Mouse (Mus musculus) macrophage (primary cell): Measurements from ENCODE around the gene Pde10a. TPM values are rescaled to one million over a fixed set of nuclear protein-coding genes. Genes with fewer than 3 reads are reported as not detected.

Experiments used
- H3K27ac ChIP-seq: fragments of 350-480 bp; formaldehyde crosslinking; 2 replicates; pipeline ENCODE4 v1.9.0; 2021
- H3K36me3 ChIP-seq: fragments of 350-480 bp; formaldehyde crosslinking; 2 replicates; pipeline ENCODE4 v1.9.0; 2021; ENCODE audit errors: inconsistent target
- H3K4me3 ChIP-seq: fragments of 350-480 bp; formaldehyde crosslinking; 2 replicates; pipeline ENCODE4 v1.9.0; 2021; ENCODE audit errors: inconsistent target
- H3K79me2 ChIP-seq: fragments of 350-480 bp; formaldehyde crosslinking; 2 replicates; pipeline ENCODE4 v1.9.0; 2021; ENCODE audit errors: inconsistent target
- WGBS: methylation state at CpG from one replicate; pipeline ENCODE4 v1.1.7; 2026; ENCODE audit warnings: inconsistent platforms; ENCODE audit not compliant: missing documents; 5-methylcytosine and 5-hydroxymethylcytosine counted together
- polyA plus RNA-seq: library from polyadenylated mRNA; stranded (reverse); fragments of 250-400 nt; gene quantifications from 3 replicates; pipeline ENCODE4 v1.2.4, GENCODE M21; 2018; ENCODE audit warnings: inconsistent platforms

The Pde10a gene
- polyA plus RNA-seq, 1 experiment from 2014 or later, result 0.27 TPM

DNA sequence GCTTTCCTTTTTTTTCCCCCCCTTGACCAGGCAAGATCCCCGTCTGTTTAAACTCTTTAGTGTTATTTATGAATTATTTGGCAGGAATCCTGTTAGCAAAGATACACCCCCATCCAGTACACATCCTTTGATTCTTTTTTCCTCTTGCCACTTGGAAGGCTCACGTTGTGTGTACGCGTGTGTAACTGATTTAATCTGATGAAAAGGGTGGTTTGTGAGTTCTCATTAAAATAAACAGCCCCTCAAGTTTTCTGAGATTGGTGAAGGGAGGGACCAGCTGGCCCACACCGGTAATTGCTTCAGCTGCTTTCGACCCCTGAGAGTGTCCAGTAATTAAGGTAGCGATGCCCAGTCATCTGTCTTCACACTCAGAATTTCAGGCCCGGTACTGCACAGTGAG lies 347.4 kb downstream of the Pde10a start:
- WGBS, result 91% methylated on average over 8 of the region's 8 CpGs
- Histone ChIP-seq H3K79me2 (no peaks in the 10 kb centered on the region), H3K4me3 (no peak overlapping the region), H3K27ac (no peak overlapping the region), H3K36me3 (no peaks in the 10 kb centered on the region)

DNA sequence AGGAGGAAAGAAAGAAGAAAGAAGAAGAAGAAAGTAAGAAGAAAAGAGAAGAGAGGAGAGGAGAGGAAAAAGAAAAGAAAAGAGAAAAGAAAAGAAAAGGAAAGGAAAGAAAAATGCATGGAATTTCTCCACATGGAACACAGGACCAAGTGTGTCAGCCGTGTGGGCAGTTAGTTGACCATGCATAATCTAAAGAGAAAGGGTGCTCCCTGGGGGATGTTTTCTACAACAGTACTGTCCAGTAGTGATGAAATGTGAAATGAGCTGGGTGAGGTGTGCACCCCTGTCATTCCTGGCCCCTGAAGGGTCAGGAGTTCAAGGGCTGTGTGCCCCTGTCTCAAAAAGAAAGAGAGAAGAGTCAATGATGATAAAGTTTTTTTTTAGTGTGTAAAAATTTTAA lies 352.9 kb downstream of the Pde10a start:
- 89% methylated on average over 1 of the region's 1 CpGs for WGBS
- H3K4me3 ChIP-seq, result no peak overlapping the region

DNA sequence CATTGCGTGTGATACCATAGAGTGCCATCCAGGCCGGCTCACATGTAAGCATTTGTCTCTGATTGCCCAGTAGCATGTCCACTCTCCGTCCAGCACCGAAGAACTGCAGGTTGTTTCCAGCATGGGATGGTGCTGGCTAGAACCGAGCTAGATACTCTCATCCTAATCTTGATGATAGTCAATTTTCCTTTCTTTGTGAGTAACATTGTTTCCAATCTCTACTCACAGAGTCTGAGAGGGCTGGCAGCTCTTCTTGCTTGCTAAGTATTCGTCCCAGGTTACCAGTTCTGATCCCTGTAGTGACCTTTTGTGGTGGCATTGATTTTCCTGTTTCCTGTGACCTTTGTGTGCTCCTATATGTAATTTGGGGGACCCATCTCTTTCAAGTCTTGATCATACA lies 356.5 kb downstream of the Pde10a start:
- H3K4me3 ChIP-seq, result no peak overlapping the region
- WGBS, result 89% methylated on average over 6 of the region's 6 CpGs

More for the DNA sequence above, 352.9 kb downstream of the Pde10a start:
- H3K27ac ChIP-seq, result no peak overlapping the region
- H3K36me3 ChIP-seq, result no peaks in the 10 kb centered on the region
- no peaks in the 10 kb centered on the region for H3K79me2 ChIP-seq

DNA sequence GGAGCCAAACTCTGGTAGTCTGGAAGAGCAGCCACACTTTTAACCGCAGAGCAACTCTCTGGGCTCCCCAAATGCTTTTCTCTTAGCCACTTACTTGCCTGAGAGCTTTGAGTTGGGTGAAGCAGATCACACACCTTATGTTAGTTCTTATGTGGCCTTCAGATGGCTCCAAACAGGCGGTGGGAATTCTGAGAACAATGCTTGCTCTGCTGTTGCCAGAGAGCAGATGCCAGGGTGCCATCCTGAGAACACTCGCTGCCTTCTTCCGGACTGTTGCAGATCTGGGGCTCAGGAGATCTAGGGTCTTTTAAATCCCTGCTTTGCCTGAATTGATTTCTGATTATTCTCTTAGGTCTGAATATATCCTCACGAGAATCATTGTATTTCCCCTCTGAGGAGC lies 359.5 kb downstream of the Pde10a start:
- H3K4me3 ChIP-seq, result no peak overlapping the region
- H3K79me2 ChIP-seq, result no peaks in the 10 kb centered on the region
- no peaks in the 10 kb centered on the region for H3K36me3 ChIP-seq
- H3K27ac ChIP-seq, result no peak overlapping the region
- WGBS, result 94% methylated on average over 5 of the region's 5 CpGs

More for the DNA sequence above, 356.5 kb downstream of the Pde10a start:
- Histone ChIP-seq H3K79me2 (no peaks in the 10 kb centered on the region), H3K36me3 (no peaks in the 10 kb centered on the region), H3K27ac (no peak overlapping the region)

DNA sequence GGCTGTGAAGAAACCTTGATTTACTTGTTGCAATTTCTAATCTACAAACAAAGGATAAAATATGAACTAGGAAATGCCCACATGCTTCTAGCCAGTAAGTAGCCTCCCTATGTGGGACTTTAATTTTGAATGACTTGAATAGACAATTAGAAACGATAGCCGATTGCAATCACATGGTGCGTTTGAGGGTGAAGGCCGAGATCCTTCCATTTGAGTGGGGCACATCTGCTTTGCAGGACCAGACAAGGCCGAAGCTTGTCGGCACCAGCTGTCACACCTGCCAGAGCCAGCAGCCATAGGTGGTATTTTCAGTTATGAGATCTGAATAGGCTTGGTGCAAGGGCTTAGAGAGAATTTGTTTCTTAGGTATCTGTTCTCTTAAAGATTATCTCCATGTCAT lies 360.7 kb downstream of the Pde10a start:
- no peaks in the 10 kb centered on the region for H3K79me2 ChIP-seq
- WGBS, result 99% methylated on average over 6 of the region's 6 CpGs
- no peak overlapping the region for H3K27ac ChIP-seq
- no peaks in the 10 kb centered on the region for H3K36me3 ChIP-seq
- H3K4me3 ChIP-seq, result no peak overlapping the region

DNA sequence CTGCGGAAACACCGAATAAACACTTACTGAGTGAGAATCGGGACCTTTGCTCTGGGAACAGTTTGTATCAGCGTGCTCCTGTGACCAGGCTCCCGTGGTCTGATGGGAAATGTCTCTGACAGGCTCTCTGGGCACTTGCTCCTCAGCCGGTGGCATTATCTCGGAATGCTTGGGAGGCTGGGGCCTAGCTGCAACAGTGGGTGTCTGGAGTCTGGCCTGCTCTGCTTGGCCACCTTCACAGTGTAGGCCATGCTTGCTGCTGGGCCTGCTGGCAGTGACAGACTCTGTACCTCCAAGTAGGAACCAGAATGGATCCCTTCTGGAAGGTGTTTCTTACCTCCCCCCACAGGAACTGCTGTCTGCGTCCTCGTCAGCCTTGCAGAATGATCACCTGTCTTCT lies 362.9 kb downstream of the Pde10a start:
- WGBS, result 95% methylated on average over 9 of the region's 9 CpGs
- Histone ChIP-seq H3K27ac (no peak overlapping the region), H3K4me3 (no peak overlapping the region), H3K79me2 (no peaks in the 10 kb centered on the region), H3K36me3 (no peaks in the 10 kb centered on the region)

DNA sequence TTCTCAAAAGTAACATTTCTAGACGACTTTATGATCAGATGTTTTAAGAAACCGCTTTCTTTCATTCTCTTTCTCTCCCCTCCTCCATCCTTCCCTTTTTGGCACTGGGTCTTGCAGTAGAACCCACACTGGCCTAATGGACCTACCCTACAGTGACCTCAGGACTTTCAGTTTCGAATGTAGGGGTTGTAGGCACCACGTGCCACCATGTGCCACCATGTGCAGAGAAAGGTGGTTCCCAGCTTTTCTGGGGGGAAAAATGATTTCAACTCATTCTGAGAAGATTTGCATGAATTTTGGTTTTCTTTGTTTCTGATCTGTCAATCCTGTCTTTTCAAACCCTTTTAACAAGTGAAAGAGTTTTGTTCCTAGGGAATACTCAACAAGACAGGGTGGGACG lies 363.5 kb downstream of the Pde10a start:
- 85% methylated on average over 5 of the region's 5 CpGs for whole genome bisulfite sequencing
- H3K36me3 ChIP-seq, result no peaks in the 10 kb centered on the region
- no peak overlapping the region for H3K27ac ChIP-seq
- no peak overlapping the region for H3K4me3 ChIP-seq
- no peaks in the 10 kb centered on the region for H3K79me2 ChIP-seq

DNA sequence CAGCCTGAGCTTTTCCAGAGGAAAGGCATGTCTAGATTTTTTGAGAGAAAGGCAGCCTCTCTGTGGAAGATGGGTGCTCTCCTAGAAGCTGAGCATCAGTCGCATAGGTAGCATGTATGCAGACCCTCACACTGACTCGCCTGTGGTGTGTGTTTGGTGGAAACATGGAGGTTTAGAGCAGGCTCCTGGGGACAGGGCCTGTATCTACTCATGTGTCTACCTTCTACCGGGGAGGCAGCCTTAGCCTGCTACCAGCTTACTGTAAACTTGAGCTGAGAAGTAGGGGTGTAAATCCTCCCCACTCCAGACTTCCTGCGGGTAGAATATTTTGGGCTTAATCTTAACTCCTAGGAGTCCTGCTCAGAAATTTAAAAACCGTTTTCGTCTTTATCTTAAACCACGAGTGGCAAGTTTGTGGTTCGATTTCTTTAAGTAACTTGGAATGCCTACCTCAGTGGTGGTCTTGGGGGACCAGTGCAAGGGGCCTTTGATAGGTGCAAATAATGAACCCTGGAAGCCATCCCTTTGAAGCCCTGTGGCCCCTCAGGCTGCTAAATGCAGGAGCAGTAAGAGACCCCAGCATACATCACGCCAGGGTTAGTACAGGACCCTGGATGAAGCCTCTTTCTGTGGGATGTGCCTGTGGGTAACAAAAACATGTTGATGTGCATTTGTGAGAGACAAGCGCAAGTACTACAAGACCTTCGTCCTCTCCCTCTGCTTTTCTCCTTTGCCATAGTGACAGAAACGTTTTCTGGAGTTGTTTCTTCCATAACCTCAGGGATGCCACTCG lies 367.2 kb downstream of the Pde10a start:
- no peak overlapping the region for H3K27ac ChIP-seq
- no peaks in the 10 kb centered on the region for H3K36me3 ChIP-seq
- WGBS, result 56% methylated on average over 13 of the region's 13 CpGs
- H3K4me3 ChIP-seq, result no peak overlapping the region
- no peaks in the 10 kb centered on the region for H3K79me2 ChIP-seq

DNA sequence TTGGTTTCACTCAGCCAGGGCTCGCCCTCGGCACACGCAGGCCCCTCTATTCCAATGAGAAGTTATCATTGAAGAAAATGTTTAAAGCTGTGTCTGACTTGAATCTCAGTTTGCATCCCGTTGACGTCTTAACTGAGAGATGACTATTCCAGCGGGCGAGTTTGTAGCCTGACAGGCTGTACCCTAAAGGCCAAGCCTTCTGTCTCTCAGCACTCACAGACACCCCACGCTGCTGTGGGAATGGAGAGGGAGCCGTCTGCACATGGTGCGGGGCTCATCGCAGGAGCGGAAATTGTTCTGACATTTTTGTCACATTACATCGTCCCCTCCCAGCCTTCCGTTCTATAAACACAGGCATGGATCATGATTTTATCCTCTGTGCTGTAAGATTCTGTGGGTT lies 370.8 kb downstream of the Pde10a start:
- WGBS, result 94% methylated on average over 12 of the region's 14 CpGs
- H3K27ac ChIP-seq, result no peak overlapping the region
- no peaks in the 10 kb centered on the region for H3K36me3 ChIP-seq
- no peaks in the 10 kb centered on the region for H3K79me2 ChIP-seq
- H3K4me3 ChIP-seq, result no peak overlapping the region

DNA sequence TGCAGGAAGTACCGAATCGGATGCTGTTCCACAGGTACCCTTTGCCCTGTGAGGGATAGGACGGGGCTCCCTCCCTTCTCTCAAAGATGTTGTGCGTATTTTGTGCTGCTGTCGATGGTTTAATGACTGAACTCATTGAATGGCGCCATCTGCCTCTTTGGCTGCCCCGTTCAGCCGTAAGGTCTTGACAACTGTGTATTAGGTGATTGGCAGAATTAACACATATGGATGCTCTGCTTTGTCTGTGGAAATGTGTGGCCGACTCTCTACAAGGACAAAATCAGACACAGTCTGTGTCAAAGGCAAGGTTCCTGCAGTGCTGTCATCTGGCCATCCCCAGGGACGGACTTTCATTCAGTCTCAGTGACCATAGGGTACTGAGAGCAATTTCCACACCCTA lies 372.6 kb downstream of the Pde10a start:
- H3K79me2 ChIP-seq, result no peaks in the 10 kb centered on the region
- 96% methylated on average over 10 of the region's 10 CpGs for WGBS
- no peaks in the 10 kb centered on the region for H3K36me3 ChIP-seq
- no peak overlapping the region for H3K4me3 ChIP-seq
- H3K27ac ChIP-seq, result no peak overlapping the region

DNA sequence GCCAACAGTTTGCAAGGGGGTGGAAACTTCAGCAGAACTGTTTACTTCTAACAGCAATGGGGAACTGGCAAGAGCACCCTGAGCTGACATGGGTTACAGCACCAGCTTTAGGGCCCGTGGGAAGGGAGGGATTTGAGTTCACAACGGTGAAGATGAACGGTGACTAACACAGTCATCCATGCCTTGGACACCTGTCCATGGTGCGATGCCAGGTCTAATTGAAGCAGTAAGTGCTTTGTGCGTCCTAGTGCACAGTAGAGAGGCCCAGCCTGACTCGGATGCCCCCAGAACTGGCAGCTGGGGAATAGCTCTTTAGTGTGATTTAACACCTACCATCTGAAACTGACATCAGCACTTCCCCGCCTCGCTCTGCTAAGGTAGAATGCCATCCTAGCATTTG lies 373.0 kb downstream of the Pde10a start:
- Histone ChIP-seq H3K79me2 (no peaks in the 10 kb centered on the region), H3K36me3 (no peaks in the 10 kb centered on the region), H3K27ac (no peak overlapping the region), H3K4me3 (no peak overlapping the region)
- 88% methylated on average over 8 of the region's 8 CpGs for WGBS

DNA sequence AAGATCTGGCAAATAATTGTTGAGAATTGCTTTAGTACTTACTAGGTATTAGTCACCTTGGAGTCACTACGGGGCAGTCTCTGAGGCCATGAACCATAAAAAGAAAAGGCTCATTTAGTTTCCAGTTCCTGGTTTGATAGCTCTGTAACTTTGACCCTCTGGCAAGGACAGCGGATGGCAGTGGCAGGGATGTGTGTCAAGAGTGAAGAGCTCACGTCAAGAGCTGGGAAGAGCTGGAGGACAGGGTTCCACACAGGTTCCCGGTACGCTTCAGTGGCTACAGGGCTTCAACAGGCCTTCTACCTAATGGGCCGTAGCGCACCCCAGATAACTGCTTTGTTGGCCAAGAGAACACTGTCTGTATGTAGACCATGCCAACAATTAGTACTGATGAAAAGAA lies 374.0 kb downstream of the Pde10a start:
- 96% methylated on average over 7 of the region's 7 CpGs for WGBS
- Histone ChIP-seq H3K4me3 (no peak overlapping the region), H3K79me2 (no peaks in the 10 kb centered on the region), H3K36me3 (no peaks in the 10 kb centered on the region), H3K27ac (no peak overlapping the region)

DNA sequence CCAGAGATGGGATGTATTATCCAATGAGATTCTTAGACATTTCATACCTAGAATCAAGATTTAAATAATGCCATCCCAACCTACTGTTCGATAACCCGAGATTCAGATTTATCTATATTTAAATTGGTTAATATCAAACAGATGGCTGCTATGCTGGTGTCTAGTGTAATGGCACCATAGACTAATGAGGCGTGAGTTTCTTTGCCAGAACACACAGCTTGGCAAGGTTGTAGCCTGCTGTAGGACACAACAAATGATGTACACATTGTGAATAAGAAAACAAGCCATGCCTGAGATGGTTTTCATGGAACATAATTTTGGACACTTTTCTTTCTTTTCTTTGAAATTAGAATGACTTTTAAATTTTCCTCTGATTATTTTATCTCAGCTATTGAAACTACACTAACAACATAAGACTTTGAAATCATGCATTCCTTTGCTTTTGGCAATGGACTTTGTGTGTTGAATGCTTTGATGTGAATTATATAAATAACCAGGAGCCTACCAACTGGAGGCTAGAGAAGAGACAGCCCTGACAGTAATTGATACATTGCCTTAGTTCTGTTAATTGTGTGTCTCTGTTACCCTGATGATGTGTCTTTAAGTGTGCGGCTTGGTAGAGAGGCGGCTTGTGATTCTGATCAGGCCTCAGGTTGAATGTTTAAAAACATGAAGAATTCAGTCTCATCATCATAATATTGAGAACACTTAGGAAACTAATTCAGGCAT lies 378.5 kb downstream of the Pde10a start:
- Histone ChIP-seq H3K27ac (no peak overlapping the region), H3K4me3 (no peak overlapping the region), H3K79me2 (no peaks in the 10 kb centered on the region), H3K36me3 (no peaks in the 10 kb centered on the region)
- 97% methylated on average over 5 of the region's 5 CpGs for WGBS

DNA sequence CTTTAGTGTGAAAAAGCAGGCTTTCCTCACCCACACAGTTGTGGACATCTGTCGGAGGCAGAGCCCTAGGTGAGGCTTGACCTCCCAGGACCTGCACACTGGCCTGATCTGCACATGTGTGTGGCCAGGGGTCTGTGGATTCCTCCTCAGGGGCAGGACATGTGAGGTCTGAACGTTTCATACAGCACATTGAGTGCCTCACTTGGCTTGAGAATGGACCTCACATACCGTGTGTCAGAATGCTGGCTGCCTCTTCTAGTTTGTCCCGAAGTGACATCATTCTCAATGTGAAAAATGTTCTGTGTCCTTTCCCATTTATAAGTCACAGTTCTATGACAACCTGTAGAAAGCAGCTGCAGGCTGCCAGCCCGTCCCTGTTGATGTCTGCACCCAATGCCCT lies 385.4 kb downstream of the Pde10a start:
- no peaks in the 10 kb centered on the region for H3K36me3 ChIP-seq
- no peaks in the 10 kb centered on the region for H3K79me2 ChIP-seq
- 93% methylated on average over 5 of the region's 5 CpGs for WGBS
- no peak overlapping the region for H3K27ac ChIP-seq
- no peak overlapping the region for H3K4me3 ChIP-seq

DNA sequence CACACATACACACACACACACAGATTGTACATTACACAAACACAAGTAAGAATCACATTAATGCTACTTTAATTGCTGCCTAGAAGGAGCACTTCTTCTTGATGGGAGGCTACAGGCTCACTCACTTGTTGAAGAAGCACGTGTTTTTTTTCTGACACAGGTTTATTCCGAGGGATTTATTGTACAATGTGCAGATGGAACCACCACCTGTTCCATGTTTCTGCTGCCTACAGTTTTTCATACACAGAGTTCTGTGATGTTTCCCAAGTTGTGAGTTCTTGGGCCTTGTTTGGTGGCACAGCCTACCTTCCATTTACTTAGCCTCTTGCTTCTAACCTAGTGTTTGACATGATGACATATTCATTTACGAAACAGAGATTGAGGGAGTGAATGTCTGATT lies 387.8 kb downstream of the Pde10a start:
- WGBS, result 97% methylated on average over 3 of the region's 3 CpGs
- Histone ChIP-seq H3K4me3 (no peak overlapping the region), H3K27ac (no peak overlapping the region), H3K79me2 (no peaks in the 10 kb centered on the region), H3K36me3 (no peaks in the 10 kb centered on the region)
